Mouse (Mus musculus): ENCODE results near the gene Creb5. TPM values are rescaled to one million over a fixed set of nuclear protein-coding genes. Genes with fewer than 3 reads are reported as not detected.

Creb5 gene
- total RNA-seq, 1 experiment, result 1.1 TPM

- Histone ChIP-seq H3K9me3 (ENCODE audit: control insufficient read depth, insufficient read depth, low read depth, low read length) (no peaks in the 10 kb centered on the region), H3K27ac (ENCODE audit: insufficient read depth, low read depth, low read length, poor library complexity, severe bottlenecking) (no peak overlapping the region), H3K9ac (ENCODE audit: insufficient read depth, low read depth, low read length, poor library complexity, severe bottlenecking) (no peak overlapping the region), H3K4me3 (ENCODE audit: insufficient read depth in 1 of 2, low read depth in 1 of 2, low read length in 2 of 2, poor library complexity in 1 of 2, severe bottlenecking in 1 of 2) (no peak overlapping the region), H3K4me1 (ENCODE audit: control insufficient read depth in 2 of 2, insufficient read depth in 2 of 2, low read length in 2 of 2, poor library complexity in 1 of 2) (no peaks in the 10 kb centered on the region), H3K36me3 (ENCODE audit: control insufficient read depth, insufficient read depth, low read length, poor library complexity, severe bottlenecking) (no peaks in the 10 kb centered on the region)
- DNase-seq (ENCODE audit: low read depth, low spot score), result no peak
- in situ Hi-C loops (cut with MboI; ENCODE audit: low sequenced_read_pairs in 2 of 2, unreplicated experiment in 2 of 2), result loop anchor here in 1 of 2 experiments (10.0 kb wide), 1 partner anchor 201 kb away; no protein-coding TSS in a partner anchor
- TF ChIP-seq CHD2 (IDR thresholded peaks at IDR 0.05; ENCODE audit: low read depth, low read length) (no peak), HCFC1 (IDR thresholded peaks at IDR 0.05; ENCODE audit: borderline replicate concordance, insufficient read depth, low read length) (no peak), MAFK (IDR thresholded peaks at IDR 0.05; ENCODE audit: insufficient read depth, low read depth, low read length) (no peak), ZNF384 (IDR thresholded peaks at IDR 0.05; ENCODE audit: low read depth, low read length) (no peak), ZC3H11A (IDR thresholded peaks at IDR 0.05; ENCODE audit: borderline replicate concordance, low read depth, low read length) (no peak)
Measured at GRCm38 (mm10) chr6:53523743-53524497, 236.8 kb downstream of the Creb5 start.

GRCm38 (mm10) chr6:53526460-53526859, 239.4 kb downstream of the Creb5 start:
- Histone ChIP-seq H3K9ac (ENCODE audit: insufficient read depth, low read depth, low read length, poor library complexity, severe bottlenecking) (no peak overlapping the region), H3K36me3 (ENCODE audit: control insufficient read depth, insufficient read depth, low read length, poor library complexity, severe bottlenecking) (no peaks in the 10 kb centered on the region), H3K4me1 (ENCODE audit: control insufficient read depth in 2 of 2, insufficient read depth in 2 of 2, low read length in 2 of 2, poor library complexity in 1 of 2) (no peaks in the 10 kb centered on the region), H3K27ac (ENCODE audit: insufficient read depth, low read depth, low read length, poor library complexity, severe bottlenecking) (no peak overlapping the region), H3K9me3 (ENCODE audit: control insufficient read depth, insufficient read depth, low read depth, low read length) (no peaks in the 10 kb centered on the region), H3K4me3 (ENCODE audit: insufficient read depth in 1 of 2, low read depth in 1 of 2, low read length in 2 of 2, poor library complexity in 1 of 2, severe bottlenecking in 1 of 2) (no peak overlapping the region)
- in situ Hi-C loops (cut with MboI; ENCODE audit: low sequenced_read_pairs in 2 of 2, unreplicated experiment in 2 of 2), result loop anchor here in 1 of 2 experiments (10.0 kb wide), 1 partner anchor 198 kb away; no protein-coding TSS in a partner anchor
- no peak for DNase-seq (ENCODE audit: low read depth, low spot score)
- TF ChIP-seq ZC3H11A (IDR thresholded peaks at IDR 0.05; ENCODE audit: borderline replicate concordance, low read depth, low read length) (0 out of 2 replicates have a peak, but pooled peaks have one; percentile 33), CHD2 (IDR thresholded peaks at IDR 0.05; ENCODE audit: low read depth, low read length) (no peak)

DNA sequence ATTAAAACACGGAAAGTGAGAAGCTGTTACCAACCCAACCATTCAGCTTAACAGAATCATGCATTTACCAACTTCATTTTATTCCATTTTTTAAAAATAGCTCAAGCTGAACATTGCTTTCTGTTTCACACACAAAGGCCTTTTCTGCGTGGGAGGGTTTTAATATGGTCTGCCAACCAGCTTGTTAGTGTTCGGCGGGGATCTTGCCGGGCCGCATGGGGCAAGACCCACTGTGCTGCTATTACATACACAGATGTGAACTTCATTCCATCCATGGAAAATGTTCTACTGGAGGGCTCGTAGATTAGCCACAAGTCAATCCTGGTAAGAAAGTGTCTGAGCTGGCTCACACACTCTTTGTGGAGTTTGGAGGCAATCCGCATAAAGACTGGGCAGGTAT, 243.7 kb downstream of the Creb5 start:
- Histone ChIP-seq H3K36me3 (ENCODE audit: control insufficient read depth, insufficient read depth, low read length, poor library complexity, severe bottlenecking) (no peaks in the 10 kb centered on the region), H3K27ac (ENCODE audit: insufficient read depth, low read depth, low read length, poor library complexity, severe bottlenecking) (no peak overlapping the region), H3K4me1 (ENCODE audit: control insufficient read depth in 2 of 2, insufficient read depth in 2 of 2, low read length in 2 of 2, poor library complexity in 1 of 2) (no peaks in the 10 kb centered on the region), H3K9me3 (ENCODE audit: control insufficient read depth, insufficient read depth, low read depth, low read length) (no peaks in the 10 kb centered on the region), H3K9ac (ENCODE audit: insufficient read depth, low read depth, low read length, poor library complexity, severe bottlenecking) (no peak overlapping the region), H3K4me3 (ENCODE audit: insufficient read depth in 1 of 2, low read depth in 1 of 2, low read length in 2 of 2, poor library complexity in 1 of 2, severe bottlenecking in 1 of 2) (no peak overlapping the region)
- in situ Hi-C loops (cut with MboI; ENCODE audit: low sequenced_read_pairs in 2 of 2, unreplicated experiment in 2 of 2), result no loop called here
- TF ChIP-seq ZNF384 (IDR thresholded peaks at IDR 0.05; ENCODE audit: low read depth, low read length) (no peak), MAFK (IDR thresholded peaks at IDR 0.05; ENCODE audit: insufficient read depth, low read depth, low read length) (no peak), ZC3H11A (IDR thresholded peaks at IDR 0.05; ENCODE audit: borderline replicate concordance, low read depth, low read length) (no peak), CHD2 (IDR thresholded peaks at IDR 0.05; ENCODE audit: low read depth, low read length) (no peak), HCFC1 (IDR thresholded peaks at IDR 0.05; ENCODE audit: borderline replicate concordance, insufficient read depth, low read length) (no peak)
- no peak for DNase-seq (ENCODE audit: low read depth, low spot score)

DNA sequence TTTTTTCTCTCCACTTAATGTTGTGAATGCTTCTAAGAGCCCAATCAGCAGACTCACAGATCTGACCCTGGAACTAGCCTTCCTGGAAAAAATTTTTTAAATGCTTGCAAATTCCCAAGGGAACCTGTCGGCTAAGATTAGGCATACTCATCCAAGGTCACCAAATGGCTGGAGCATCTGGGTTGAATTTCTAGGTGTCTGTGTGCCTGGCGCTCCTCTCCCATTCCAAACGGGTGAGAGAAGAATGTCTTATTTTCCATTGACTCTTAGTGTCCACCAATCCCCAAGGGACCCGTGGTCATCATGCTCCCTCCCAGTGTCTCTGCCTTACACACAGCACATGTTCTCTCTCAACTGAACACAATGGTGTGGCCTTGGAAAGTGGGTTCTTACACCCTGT, 244.4 kb downstream of the Creb5 start:
- no peaks in the 10 kb centered on the region for H3K9me3 ChIP-seq (ENCODE audit: control insufficient read depth, insufficient read depth, low read depth, low read length)
- H3K4me3 ChIP-seq (ENCODE audit: insufficient read depth in 1 of 2, low read depth in 1 of 2, low read length in 2 of 2, poor library complexity in 1 of 2, severe bottlenecking in 1 of 2), result no peak overlapping the region
- TF ChIP-seq ZNF384 (IDR thresholded peaks at IDR 0.05; ENCODE audit: low read depth, low read length) (no peak), MAFK (IDR thresholded peaks at IDR 0.05; ENCODE audit: insufficient read depth, low read depth, low read length) (no peak), CHD2 (IDR thresholded peaks at IDR 0.05; ENCODE audit: low read depth, low read length) (no peak)
- no peak for DNase-seq (ENCODE audit: low read depth, low spot score)
- H3K4me1 ChIP-seq (ENCODE audit: control insufficient read depth in 2 of 2, insufficient read depth in 2 of 2, low read length in 2 of 2, poor library complexity in 1 of 2), result no peaks in the 10 kb centered on the region
- no peak overlapping the region for H3K27ac ChIP-seq (ENCODE audit: insufficient read depth, low read depth, low read length, poor library complexity, severe bottlenecking)
- no peaks in the 10 kb centered on the region for H3K36me3 ChIP-seq (ENCODE audit: control insufficient read depth, insufficient read depth, low read length, poor library complexity, severe bottlenecking)
- H3K9ac ChIP-seq (ENCODE audit: insufficient read depth, low read depth, low read length, poor library complexity, severe bottlenecking), result no peak overlapping the region
- in situ Hi-C loops (cut with MboI; ENCODE audit: low sequenced_read_pairs in 2 of 2, unreplicated experiment in 2 of 2), result no loop called here

- in situ Hi-C loops (cut with MboI; ENCODE audit: low sequenced_read_pairs in 2 of 2, unreplicated experiment in 2 of 2), result no loop called here
- TF ChIP-seq CHD2 (IDR thresholded peaks at IDR 0.05; ENCODE audit: low read depth, low read length), result no peak
- no peak for TF ChIP-seq HCFC1 (IDR thresholded peaks at IDR 0.05; ENCODE audit: borderline replicate concordance, insufficient read depth, low read length)
- no peak for TF ChIP-seq MAFK (IDR thresholded peaks at IDR 0.05; ENCODE audit: insufficient read depth, low read depth, low read length)
- TF ChIP-seq ZC3H11A (IDR thresholded peaks at IDR 0.05; ENCODE audit: borderline replicate concordance, low read depth, low read length), result no peak
- TF ChIP-seq ZNF384 (IDR thresholded peaks at IDR 0.05; ENCODE audit: low read depth, low read length), result no peak
- DNase-seq (ENCODE audit: low read depth, low spot score), result no peak
- H3K4me3 ChIP-seq (ENCODE audit: insufficient read depth in 1 of 2, low read depth in 1 of 2, low read length in 2 of 2, poor library complexity in 1 of 2, severe bottlenecking in 1 of 2), result no peak overlapping the region
- H3K36me3 ChIP-seq (ENCODE audit: control insufficient read depth, insufficient read depth, low read length, poor library complexity, severe bottlenecking), result no peaks in the 10 kb centered on the region
- H3K4me1 ChIP-seq (ENCODE audit: control insufficient read depth in 2 of 2, insufficient read depth in 2 of 2, low read length in 2 of 2, poor library complexity in 1 of 2), result no peaks in the 10 kb centered on the region
- H3K9me3 ChIP-seq (ENCODE audit: control insufficient read depth, insufficient read depth, low read depth, low read length), result no peaks in the 10 kb centered on the region
- H3K27ac ChIP-seq (ENCODE audit: insufficient read depth, low read depth, low read length, poor library complexity, severe bottlenecking), result no peak overlapping the region
- no peak overlapping the region for H3K9ac ChIP-seq (ENCODE audit: insufficient read depth, low read depth, low read length, poor library complexity, severe bottlenecking)
Measured at GRCm38 (mm10) chr6:53537530-53537929, 250.5 kb downstream of the Creb5 start.
